Mouse (Mus musculus) neutrophil, adult 5-6 weeks (primary cell): ENCODE measurements around the gene Zc3hc1. TPM values are rescaled to one million over a fixed set of nuclear protein-coding genes. Genes with fewer than 3 reads are reported as not detected.
A peak's percentile ranks its signal among the peaks of the same experiment; 100 is the strongest.

Source experiments
- ATAC-seq: fragments of 151-379, 151-347 bp; 2 replicates; pipeline ENCODE4 v1.8.0; 2017; ENCODE audit warnings: mild to moderate bottlenecking, moderate TSS enrichment; ENCODE audit not compliant: insufficient number of reproducible peaks, poor library complexity, low FRiP score, severe bottlenecking; ENCODE audit errors: extremely low read depth
- total RNA-seq: library from RNA; stranded (forward); fragments of 200-1000 nt; gene quantifications from 2 replicates; pipeline ENCODE4 v1.2.3, GENCODE M21; 2017

Gene Zc3hc1
- total RNA-seq, 1 experiment from 2014 or later: 24.6 TPM

DNA sequence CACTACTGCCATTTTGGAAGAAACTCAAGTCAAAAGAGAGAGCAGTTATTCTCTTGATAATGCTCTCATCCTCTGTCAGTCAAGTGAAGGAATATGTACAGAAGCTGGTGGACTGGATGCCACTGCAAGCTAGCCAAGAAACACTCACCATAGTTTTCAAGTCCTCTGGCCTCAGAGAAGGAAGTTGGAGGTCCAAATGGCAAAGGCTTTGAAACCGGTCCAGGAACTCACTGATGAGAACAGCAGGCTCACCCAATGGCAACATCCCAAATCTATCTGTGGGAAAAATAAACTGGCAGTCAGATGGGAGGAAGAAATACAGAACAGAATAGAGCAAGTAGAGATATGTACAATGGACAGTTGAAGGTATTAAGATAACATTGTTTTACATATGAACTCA is 15.0 kb downstream of the Zc3hc1 start:
- ATAC-seq: no peak

DNA sequence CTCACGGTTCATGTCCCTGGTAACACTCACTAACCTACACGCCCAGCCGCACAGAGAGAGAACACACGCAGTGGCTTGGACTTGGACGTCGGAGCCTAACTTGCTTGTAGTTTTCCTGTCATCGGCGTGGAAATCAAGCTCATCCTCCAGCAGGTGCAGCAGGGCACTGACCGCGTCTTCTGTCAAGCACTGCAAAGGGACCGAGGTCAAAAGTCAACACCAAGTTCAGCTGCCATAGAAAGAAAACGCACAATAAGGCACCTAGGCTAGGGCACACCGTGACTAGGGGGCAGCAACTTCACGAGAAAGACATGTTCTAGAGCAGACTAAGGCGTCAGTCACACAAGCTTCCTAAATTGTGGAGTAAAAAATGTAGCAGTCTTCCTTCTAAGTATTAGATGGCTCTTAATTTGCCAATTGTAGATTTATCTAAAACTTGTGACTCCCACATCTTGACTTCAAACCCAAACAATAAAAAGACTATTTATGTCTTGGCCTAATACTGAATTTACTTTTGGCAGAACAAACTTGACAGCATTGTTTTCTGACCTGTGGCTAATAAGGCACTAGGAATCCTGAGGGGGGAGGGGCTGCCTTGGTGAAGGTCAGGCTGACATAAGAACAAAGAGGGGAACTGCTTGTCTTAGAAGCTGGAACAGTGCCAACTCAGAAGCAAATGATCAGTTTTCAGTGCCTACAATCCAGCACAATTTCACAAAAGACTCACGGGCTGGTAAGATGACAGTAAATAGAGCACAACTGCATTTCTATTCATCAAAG is 15.9 kb downstream of the Zc3hc1 start:
- ATAC-seq: no peak

DNA sequence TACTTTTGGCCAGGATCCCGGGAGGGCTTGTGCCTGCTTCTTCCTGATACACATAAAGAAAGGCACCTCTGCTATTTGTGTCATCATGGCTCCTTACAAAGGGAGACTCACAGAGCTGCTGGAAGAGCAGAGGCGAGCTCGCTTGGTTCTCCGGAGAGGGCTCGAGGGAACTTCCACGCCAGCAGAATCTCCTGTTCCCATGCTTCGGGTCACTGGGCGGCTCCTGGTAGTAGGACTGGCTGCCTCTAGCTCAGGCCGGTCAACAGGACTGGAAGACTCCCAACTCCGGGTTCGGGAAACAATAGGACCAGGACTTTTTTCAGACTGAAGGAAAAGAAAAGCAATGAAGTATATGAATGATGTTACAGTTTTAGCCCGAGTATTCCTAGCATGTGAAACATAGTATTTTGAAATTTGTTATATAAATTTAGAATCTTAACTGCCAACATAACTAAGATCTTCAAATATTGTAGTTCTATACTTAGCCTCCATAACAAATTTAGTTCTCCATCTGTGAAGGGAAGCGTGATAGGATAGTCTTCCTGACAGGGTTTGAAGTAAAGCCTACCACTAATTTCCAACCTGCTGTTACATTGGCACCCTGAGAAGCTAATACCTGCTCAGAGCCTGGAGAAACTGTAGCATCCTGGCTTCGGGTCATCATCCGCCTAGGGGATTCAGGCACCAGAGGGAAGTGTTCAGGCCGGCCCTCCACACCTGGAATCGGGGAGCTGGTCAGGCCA is 18.0 kb downstream of the Zc3hc1 start:
- ATAC-seq: no peak

DNA sequence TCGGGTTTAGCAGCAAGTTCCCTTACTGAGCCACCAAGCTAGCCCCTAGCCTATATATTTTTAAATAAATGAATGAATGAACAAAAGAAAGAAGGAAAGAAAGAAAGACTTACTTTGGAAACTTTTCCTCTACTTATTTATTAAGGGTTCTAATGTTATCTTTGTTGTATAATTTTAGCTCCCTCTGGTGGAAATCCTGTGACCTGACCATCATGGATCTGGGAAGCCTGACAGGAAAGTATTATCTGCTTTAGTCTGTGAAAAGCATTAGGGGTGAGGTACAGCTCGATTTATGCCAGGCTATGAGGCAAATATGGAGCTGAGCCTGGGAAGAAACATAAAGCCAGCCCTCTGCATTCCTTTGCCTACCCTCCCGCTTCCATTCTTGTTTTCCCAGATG is 21.5 kb downstream of the Zc3hc1 start:
- no peak for ATAC-seq

DNA sequence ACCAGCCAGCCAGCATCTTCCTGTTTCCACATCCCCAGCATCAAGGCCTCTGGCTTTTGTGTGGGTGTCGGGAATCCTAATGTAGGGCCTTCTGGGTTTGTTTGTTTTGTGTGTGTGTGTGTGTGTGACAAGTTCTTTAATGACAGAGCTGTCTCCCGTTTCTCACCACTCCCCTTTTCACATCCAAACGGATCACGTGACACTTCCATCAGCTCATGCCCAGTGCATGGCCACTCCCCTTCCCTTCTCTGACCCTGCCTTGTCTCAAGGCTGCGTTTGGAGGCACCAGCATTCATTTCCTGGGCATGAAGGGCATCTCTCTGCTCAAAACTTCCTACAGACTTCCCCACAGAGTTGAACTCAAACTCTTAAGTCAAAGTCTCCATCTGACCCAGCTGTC is 27.0 kb downstream of the Zc3hc1 start:
- 0 out of 2 replicates have a peak, but pooled peaks have one; percentile 6 for ATAC-seq

DNA sequence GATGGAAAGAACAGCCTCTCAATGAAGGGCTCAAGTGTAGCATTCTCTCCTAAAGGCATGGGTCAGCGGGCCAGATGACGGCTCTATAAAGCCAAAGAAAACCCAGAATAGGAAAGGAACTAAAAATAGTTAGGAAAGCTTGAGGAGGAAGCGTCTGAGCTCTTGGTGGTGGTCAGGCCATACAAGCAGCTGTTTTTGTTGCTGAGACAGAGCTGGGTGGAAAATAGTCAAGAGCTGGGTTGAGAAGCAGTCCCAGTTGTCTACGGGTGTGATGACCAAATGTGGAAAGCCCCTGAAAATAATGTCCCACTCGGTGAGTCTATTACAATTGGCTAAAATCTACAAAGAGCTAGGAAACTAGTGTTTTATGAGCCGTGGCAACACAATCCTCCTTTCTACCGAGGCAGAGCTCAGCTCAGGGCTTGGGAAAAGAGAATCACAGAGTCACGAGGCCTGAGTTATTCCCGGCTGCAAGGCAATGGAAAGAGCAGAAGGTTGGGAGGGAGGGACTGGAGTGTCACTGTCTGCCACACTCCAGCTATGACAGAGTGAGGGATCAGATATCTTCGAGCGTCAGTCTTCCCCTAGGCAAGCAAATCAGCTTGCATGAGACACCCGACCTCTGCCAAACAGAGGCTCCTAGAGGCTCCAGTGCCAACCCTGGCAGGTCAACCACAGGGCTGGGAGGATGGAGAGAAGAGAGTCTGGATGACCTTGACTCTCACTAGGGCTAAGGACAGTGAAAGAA is 30.9 kb downstream of the Zc3hc1 start:
- ATAC-seq: no peak

DNA sequence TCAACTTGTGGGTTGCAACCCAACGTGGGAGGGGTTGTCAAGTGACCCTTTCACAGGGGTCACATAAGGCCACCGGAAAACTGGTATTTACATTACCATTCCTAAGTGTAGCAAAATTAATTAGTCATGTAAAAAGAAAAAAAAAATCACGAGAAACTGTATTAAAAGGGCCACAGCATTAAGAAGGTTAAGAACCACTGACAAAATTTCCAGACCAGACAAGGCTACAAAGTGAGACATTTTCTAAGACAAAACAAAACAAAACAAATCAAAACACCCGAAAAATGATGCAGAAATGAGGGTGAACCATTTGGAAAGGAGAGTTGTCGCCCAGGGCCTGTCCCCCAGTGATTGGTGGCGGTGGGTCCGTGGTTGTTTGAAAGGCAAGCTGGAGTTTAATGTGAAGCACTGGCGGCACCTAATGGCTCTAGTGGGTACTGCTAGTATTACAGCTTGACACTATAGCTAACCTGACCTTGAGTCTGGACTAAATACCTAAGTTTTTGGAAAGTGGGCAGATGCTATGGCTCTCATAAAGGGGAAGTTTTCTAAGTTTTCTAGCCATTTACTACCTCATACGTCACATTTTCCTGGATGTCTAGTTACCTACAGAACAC is 33.2 kb downstream of the Zc3hc1 start:
- ATAC-seq: peak; percentile 90

DNA sequence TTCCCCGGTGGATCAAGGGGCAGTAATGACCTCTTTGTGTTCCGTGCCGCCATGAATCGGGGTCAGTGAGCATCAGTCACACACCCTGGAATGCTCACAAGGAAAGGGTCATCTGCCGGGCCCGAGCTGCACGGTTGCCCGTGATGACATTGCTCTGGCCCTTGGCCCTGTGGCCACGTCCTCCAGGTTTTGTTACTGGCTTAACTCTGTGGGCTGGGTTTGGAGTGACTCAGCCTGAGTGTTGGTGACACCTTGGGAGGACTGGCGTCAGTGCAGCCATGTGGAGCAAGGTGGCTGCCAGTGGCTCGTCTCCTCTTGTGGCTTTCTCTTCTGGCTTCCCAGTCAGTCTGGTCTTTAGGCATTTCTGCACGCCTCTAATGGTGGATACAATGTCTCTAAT is 34.1 kb downstream of the Zc3hc1 start:
- ATAC-seq: no peak

DNA sequence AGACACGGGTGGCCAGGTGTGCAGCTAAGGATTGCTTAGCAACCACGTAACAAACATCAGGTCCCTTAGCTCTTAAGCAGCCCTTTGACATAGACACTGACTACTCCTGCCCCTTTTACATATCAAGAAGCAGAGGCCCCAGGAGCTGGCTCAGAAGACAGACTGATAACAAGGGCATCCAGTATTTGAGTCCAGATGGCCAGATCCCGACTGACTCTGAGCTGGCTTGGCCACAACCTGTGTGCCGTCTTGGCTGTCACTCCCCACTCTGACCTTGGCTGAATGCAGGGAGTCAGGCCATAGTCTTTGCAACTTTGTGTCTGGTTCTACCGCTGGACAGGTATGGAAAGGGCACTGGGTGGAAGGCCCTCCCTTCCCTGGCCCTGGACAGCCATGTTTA is 34.7 kb downstream of the Zc3hc1 start:
- no peak for ATAC-seq

DNA sequence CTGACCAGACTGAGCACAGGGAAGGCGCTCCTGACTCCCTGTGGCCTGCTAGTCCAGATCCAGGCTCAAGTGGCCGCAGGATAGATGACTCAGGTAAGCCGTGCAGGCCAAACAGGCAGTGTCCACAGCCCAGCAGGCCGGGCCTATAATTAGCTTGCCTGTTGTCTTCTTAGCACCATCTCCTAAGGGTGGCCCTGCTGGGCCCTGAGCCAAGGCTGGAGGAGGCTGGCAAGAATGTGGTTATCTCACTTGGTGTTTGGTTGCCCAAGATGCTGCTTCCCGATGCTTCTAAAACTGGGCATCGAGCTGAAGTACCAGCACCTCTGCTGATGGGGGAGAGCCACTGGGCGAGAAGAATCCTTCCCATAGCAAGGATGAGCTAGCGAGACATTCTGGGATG is 35.1 kb downstream of the Zc3hc1 start:
- ATAC-seq: no peak

DNA sequence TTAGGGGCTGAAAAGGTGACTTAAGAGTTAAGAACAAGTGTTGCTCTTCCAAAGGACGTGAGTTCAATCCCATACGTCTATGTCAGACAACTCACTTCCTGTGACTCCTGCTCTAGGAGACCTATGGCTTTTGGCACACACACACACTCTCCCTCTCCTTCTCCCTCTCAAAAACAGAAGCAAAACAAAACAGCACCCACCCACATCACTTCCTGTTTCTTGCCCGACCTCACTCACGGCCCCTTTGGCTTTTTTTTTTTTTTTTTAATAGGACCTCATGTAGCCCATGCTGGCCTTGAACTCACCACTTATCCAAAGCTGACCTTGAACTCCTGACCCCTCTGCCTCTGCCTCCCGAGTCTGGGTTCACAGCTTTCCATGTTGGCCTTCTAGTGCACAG is 36.1 kb downstream of the Zc3hc1 start:
- 0 out of 2 replicates have a peak, but pooled peaks have one; percentile 31 for ATAC-seq

DNA sequence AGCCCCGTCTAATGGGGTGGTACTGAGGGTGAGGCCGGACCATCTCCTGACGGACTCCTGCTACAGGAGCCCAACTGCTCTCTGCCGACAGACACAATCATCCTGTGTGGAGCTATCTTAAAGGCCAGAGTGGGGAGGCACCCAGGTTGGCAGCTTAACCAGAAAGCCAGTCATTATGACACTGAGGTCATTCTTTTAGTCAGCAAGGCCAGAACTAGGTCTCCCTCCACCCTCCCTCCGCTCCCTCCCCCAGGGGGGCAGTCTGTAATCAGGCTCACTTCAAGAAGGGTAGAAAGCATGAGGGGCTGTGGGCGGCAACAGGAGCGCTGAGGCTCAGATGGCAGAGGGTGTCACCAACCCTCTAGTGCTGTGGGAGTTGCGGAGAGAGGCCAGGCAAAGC is 37.2 kb downstream of the Zc3hc1 start:
- ATAC-seq: no peak

DNA sequence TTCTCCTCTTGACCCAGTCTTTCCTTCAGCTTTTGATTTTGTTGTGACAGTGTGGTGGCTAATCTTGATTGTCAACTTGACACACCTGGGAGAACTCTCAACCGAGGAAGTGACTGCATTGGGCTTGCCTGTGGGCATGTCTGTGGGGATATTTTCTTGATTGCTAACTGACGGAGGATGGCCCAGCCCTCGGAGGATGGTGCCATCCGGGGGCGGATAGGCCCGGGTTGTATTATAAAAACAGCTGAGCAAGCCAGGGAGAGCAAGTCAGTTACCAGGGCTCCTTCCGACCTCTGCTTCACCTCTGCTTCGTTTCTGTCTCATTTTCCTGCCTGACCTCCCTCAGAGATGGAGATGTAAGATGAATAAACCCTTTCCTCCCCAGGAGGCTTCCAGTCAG is 38.1 kb downstream of the Zc3hc1 start:
- ATAC-seq: peak; percentile 14; the same call in 1 of the 2 replicates

DNA sequence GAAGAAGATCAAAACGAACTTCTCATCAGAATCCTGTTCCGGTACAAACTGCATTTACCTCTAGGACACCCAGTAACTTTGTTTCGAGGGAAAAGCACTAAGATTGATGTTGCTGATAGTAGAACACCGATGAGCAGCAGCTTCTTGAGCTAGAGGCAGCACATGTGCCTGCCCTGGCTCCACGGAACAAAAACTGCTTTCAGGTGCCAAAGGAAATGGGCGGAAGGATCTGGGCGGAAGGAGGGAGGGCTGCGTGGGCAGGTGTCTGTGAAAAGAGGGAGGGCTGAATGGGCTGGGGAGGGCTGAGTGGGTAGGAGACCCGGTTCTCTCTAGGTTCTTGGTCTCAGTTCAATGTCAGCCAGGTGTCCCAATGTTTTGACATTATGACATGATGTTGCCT is 39.5 kb downstream of the Zc3hc1 start:
- no peak for ATAC-seq

DNA sequence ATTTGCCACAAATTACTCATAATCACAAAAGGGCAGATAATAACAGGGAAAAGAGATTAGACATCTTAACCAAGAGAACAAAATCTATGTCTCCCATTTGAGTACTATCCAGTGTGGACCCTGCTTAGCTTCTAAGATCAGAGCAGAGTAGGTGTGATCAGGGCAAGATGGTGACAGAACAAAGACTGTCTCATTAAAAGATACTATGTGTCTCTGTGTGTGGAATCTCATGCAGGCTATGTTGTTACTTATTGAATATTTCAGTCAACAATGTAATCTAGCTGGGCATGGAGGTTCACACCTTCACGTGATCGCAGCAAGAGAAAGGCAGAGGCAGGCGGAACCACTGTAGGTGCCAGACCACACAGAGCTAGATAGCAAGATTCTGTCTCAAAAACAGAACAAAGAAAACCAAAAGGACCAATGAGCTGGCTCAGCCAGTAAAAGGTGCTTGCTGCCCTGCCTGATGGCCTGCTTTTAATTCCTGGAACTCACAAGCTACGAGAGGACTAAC is 43.5 kb downstream of the Zc3hc1 start:
- no peak for ATAC-seq

DNA sequence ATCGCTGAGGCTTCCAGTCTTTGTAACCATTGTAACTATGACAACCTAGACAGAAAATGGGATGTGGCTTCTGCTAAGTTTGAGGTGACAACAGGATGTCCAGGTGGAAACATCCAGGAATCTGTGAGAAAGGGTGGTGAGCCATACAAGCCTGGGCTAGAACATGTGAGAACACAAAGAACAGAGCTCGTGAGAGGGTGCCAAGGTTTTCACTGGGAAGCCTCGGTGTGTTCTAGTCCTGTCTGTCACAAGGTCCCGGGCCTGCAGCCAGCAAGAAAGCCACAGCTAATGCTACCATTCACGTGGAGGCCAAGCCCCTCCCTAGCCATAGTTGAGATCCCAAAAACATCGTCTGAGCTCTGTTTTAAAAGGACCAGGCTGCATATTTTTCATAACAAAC is 44.1 kb downstream of the Zc3hc1 start:
- no peak for ATAC-seq

DNA sequence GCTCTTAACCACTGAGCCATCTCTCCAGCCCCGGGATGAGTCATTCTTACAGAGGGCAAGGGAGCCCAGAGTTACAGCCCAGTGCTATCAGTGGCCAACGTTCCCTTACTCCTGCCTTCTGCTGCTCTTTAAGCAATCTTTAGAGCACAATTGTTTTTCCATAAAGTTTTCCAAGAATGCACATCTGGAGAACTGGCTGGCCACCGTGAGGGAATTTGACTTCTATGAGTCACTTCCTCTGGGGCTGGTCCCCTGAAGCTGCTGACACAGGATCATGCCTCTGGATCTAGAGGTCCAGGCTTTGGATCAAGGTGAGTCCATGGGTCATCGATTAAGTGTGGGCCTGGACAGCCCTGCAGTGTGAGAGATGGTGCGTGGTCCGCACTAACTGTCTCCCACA is 46.8 kb downstream of the Zc3hc1 start:
- ATAC-seq: no peak

DNA sequence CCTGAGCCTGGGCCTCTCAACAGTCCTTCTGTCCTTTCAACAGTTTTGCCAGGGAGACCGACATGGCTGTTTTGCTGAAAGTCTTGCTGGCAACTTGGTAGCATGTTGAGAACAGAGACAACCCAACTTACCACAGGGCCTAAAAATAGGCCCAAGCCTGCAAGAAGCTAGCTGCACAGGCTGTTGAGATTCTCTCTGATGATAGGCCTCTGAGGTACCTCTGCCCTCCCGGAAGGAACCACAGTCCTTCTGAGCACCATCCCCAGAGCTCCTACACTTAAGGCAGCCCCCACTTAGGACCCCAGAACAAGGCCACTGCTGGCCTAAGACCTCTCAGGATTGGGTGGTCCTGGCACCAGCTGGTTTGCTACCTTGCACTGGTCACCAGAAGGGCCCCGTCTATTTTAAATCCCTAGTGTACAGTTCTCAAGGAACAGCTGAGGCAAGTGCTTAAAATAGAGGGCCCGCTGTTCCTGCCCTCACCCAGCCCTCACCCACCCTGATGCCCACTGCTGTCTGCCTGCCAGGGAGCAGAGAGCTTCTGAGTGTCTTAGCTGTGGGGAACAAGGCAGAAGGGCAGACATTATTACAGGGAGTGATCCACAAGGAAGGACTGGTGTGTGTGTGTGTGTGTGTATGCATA is 50.5 kb downstream of the Zc3hc1 start:
- ATAC-seq: no peak

DNA sequence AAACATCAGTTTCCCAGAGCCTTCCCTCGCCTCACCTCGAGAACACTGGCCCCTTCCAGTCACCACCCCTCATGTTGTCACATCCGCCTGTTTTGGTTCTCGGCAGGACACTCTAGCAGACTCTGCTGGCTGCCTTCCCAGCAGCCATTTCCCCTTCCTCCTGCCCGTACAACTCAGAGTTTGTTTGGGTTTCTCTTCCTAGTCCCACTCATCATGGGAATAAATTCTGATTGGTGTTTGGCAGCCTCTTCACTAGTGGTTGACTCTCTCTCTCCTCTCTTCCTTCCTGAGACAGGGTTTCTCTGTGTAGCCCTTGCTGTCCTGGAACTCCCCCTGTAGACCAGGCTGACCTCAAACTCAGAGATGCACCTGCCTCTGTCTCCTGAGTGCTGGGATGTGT is 53.9 kb downstream of the Zc3hc1 start:
- peak; percentile 81 for ATAC-seq
